Mouse (Mus musculus): ENCODE measurements around the gene 4933405L10Rik. TPM values are rescaled to one million over a fixed set of nuclear protein-coding genes. Genes with fewer than 3 reads are reported as not detected.

The 4933405L10Rik gene
- polyA plus RNA-seq, 1 experiment: 0.09 TPM

DNA sequence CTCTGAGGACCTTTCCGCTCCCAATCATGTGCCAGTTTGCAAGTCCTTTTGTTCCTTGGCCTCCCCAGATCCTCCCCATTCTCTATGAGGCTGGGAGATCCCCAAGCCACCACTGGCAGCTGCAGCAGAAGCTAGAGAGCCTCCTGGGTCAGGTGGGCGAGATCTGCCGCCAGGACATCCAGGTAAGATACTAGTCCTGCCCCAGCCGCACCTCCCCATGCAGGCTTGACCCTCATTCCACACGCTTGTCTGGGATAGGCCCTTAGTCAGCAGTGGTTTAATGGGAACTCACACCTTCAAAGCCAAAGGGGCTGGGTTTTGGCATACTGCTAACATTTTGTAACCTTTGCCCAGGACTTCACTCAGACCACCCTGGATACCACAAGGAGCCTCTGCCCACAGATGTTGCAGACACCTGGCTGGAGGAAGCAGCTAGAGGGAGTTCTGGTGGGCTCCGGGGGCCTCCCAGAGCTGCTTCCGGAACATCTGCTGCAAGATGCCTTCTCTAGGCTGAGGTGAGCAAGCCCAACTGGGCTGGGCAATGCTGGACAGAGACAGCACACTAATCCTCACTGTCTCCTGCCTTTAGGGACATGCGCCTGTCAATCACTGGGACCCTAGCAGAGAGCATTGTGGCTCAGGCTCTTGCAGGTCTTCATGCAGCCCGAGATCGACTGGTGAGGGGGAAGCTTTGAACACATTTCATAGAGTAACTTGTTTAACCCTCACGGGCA, 14.8 kb upstream of the 4933405L10Rik start:
- Histone ChIP-seq H3K79me3 (ENCODE audit: low read depth) (no peaks in the 10 kb centered on the region), H3K36me3 (ENCODE audit: control insufficient read depth, insufficient read depth) (no peaks in the 10 kb centered on the region), H3K79me2 (ENCODE audit: control insufficient read depth, insufficient read depth) (no peaks in the 10 kb centered on the region), H3K27me3 (ENCODE audit: control insufficient read depth, insufficient read depth, insufficient read length) (no peaks in the 10 kb centered on the region), H3ac (ENCODE audit: control insufficient read depth, insufficient read length, low read depth) (no peak overlapping the region), H3K4me3 (ENCODE audit: insufficient read depth, poor library complexity, severe bottlenecking) (no peak overlapping the region)
- TF ChIP-seq MAX (IDR thresholded peaks at IDR 0.05): no peak
- no peak for TF ChIP-seq CEBPB (IDR thresholded peaks at IDR 0.05; ENCODE audit: low read depth)
- no peak for TF ChIP-seq USF1 (IDR thresholded peaks at IDR 0.05; ENCODE audit: low read depth)
- no peak for TF ChIP-seq FOSL1 (IDR thresholded peaks at IDR 0.05; ENCODE audit: insufficient read depth, low read length, poor library complexity, severe bottlenecking)
- no peak for TF ChIP-seq CTCF (IDR thresholded peaks at IDR 0.05; ENCODE audit: control insufficient read depth, insufficient read depth, insufficient read length)
- no peak for TF ChIP-seq MYOG (IDR thresholded peaks at IDR 0.05; ENCODE audit: control insufficient read depth, extremely low read depth, insufficient read length)
- TF ChIP-seq MYOD1 (IDR thresholded peaks at IDR 0.05; ENCODE audit: control insufficient read depth, insufficient read length, low read depth): no peak

DNA sequence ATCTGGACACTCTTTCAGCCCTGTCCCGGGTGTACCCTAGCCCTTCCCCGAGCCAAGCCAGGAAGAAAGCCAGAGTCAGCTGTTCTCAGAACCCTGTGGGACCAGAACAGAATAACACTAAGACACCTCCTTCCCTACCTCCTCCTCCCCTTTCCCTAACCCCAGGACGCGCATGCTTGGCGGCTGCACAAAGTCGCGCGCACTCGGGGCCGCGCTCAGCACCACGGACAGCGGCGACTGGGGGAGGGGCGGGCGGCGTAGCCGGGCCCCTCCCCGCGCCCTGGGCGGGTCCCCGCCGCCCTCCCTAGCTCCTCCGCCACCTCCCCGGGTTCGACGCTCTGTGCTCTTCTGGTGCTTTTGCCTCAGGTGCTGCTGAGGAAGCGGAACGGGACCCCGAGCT, 13.8 kb upstream of the 4933405L10Rik start:
- no peak overlapping the region for H3ac ChIP-seq (ENCODE audit: control insufficient read depth, insufficient read length, low read depth)
- no peak for TF ChIP-seq CTCF (IDR thresholded peaks at IDR 0.05; ENCODE audit: control insufficient read depth, insufficient read depth, insufficient read length)
- no peaks in the 10 kb centered on the region for H3K27me3 ChIP-seq (ENCODE audit: control insufficient read depth, insufficient read depth, insufficient read length)
- H3K4me3 ChIP-seq (ENCODE audit: insufficient read depth, poor library complexity, severe bottlenecking): no peak overlapping the region
- H3K79me3 ChIP-seq (ENCODE audit: low read depth): no peaks in the 10 kb centered on the region
- H3K79me2 ChIP-seq (ENCODE audit: control insufficient read depth, insufficient read depth): no peaks in the 10 kb centered on the region
- peaks cover 7% of the 10 kb centered on the region for H3K36me3 ChIP-seq (ENCODE audit: control insufficient read depth, insufficient read depth)

DNA sequence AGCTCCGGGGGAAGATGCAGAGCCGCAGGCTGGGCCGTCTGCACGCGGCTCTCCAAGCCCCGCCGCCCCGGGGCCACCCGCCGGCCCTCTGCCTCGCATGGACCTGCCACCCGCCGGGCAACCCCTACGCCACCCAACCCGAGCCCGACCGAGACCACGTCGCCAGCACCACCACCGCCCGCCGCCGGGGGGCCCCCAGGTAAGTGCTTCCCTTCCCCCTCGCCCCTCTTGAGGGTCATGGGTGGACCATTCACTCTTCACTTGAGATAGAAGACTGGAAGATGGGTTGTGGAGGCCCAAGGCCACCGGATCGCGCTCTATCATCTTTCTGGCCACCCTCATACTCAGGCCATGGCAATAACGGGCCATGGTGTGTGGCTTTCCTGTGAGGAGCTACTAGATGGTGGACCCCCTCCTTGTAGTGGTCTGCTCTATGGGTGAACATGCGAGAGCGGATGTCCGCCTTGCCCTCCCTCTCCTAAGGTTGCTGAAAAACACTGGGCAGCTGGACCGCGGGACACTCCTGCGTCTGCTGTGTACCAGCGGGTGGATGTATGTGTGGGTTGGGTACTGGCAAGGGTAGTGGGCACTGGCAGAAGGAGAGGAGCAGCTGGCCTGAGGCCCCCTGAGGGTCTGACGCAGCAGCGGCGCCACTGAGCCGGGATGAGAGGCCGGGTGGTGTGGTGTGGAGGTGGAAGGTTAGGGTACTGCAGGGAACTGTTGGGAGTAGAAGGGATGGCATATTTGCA, 13.2 kb upstream of the 4933405L10Rik start:
- H3K4me3 ChIP-seq (ENCODE audit: insufficient read depth, poor library complexity, severe bottlenecking): no peak overlapping the region
- no peaks in the 10 kb centered on the region for H3K27me3 ChIP-seq (ENCODE audit: control insufficient read depth, insufficient read depth, insufficient read length)
- no peaks in the 10 kb centered on the region for H3K79me2 ChIP-seq (ENCODE audit: control insufficient read depth, insufficient read depth)
- no peaks in the 10 kb centered on the region for H3K79me3 ChIP-seq (ENCODE audit: low read depth)
- TF ChIP-seq CTCF (IDR thresholded peaks at IDR 0.05; ENCODE audit: control insufficient read depth, insufficient read depth, insufficient read length) (no peak), MYOD1 (IDR thresholded peaks at IDR 0.05; ENCODE audit: control insufficient read depth, insufficient read length, low read depth) (no peak), MAX (IDR thresholded peaks at IDR 0.05) (no peak), FOSL1 (IDR thresholded peaks at IDR 0.05; ENCODE audit: insufficient read depth, low read length, poor library complexity, severe bottlenecking) (no peak), USF1 (IDR thresholded peaks at IDR 0.05; ENCODE audit: low read depth) (no peak), CEBPB (IDR thresholded peaks at IDR 0.05; ENCODE audit: low read depth) (no peak), MYOG (IDR thresholded peaks at IDR 0.05; ENCODE audit: control insufficient read depth, extremely low read depth, insufficient read length) (no peak)
- no peak overlapping the region for H3ac ChIP-seq (ENCODE audit: control insufficient read depth, insufficient read length, low read depth)
- H3K36me3 ChIP-seq (ENCODE audit: control insufficient read depth, insufficient read depth): peaks cover 8% of the 10 kb centered on the region

DNA sequence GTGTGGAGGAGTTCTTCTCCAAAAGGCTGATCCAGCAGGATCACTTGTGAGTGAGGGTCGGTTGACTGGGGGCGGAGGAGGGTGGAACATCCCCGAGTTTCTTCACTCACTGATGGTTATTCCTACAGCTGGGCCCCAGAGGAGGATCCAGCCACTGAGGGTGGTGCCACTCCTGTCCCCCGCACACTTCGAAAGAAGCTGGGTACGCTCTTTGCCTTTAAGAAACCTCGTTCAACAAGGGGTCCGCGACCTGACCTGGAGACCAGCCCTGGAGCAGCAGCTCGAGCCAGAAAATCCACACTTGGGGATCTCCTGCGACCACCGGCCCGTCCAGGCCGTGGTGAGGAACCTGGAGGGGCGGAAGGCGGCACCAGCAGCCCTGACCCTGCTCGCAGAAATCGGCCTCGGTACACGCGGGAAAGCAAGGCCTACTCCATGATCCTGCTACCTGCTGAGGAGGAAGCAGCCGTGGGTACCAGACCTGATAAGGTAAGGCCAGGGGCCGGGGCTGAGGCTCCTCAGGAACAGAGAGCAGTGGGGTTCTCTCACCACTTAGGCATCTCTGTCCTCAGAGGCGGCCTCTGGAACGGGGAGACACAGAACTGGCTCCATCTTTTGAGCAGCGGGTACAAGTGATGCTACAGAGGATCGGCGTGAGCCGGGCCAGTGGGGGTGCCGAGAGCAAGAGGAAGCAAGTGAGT, 12.2 kb upstream of the 4933405L10Rik start:
- H3K27me3 ChIP-seq (ENCODE audit: control insufficient read depth, insufficient read depth, insufficient read length): no peaks in the 10 kb centered on the region
- no peak overlapping the region for H3K4me3 ChIP-seq (ENCODE audit: insufficient read depth, poor library complexity, severe bottlenecking)
- peaks cover 8% of the 10 kb centered on the region for H3K36me3 ChIP-seq (ENCODE audit: control insufficient read depth, insufficient read depth)
- H3K79me3 ChIP-seq (ENCODE audit: low read depth): peaks cover 2% of the 10 kb centered on the region
- no peak overlapping the region for H3ac ChIP-seq (ENCODE audit: control insufficient read depth, insufficient read length, low read depth)
- TF ChIP-seq MAX (IDR thresholded peaks at IDR 0.05): no peak
- TF ChIP-seq MYOD1 (IDR thresholded peaks at IDR 0.05; ENCODE audit: control insufficient read depth, insufficient read length, low read depth): no peak
- TF ChIP-seq FOSL1 (IDR thresholded peaks at IDR 0.05; ENCODE audit: insufficient read depth, low read length, poor library complexity, severe bottlenecking): no peak
- no peak for TF ChIP-seq USF1 (IDR thresholded peaks at IDR 0.05; ENCODE audit: low read depth)
- TF ChIP-seq MYOG (IDR thresholded peaks at IDR 0.05; ENCODE audit: control insufficient read depth, extremely low read depth, insufficient read length): no peak
- TF ChIP-seq CTCF (IDR thresholded peaks at IDR 0.05; ENCODE audit: control insufficient read depth, insufficient read depth, insufficient read length): no peak
- TF ChIP-seq CEBPB (IDR thresholded peaks at IDR 0.05; ENCODE audit: low read depth): no peak
- H3K79me2 ChIP-seq (ENCODE audit: control insufficient read depth, insufficient read depth): peaks cover 4% of the 10 kb centered on the region

DNA sequence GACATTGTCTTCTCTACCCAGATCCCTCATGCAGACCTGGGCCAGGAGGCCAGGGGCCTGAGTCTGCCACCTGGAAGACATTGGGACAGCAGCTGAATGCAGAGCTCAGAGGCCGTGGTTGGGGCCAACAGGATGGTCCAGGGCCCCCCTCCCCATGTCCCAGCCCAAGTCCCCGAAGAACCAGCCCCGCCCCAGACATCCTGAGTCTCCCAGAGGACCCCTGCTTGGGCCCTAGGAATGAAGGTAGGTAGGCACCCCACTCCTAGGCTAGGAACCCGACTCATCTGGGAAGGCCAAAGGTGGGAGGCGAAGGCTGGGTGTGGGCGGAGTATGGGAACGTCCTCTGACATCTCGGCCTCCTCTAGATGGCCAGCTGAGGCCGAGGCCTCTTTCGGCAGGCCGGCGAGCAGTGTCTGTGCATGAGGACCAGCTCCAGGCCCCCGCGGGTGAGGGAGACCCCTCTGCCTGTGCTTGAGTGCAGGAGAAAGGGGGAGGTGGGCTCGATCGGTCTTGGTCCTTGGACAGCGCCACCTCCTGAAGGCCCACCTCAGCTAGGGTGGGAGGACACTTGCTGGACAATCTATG, 10.2 kb upstream of the 4933405L10Rik start:
- no peak overlapping the region for H3ac ChIP-seq (ENCODE audit: control insufficient read depth, insufficient read length, low read depth)
- no peaks in the 10 kb centered on the region for H3K27me3 ChIP-seq (ENCODE audit: control insufficient read depth, insufficient read depth, insufficient read length)
- H3K79me2 ChIP-seq (ENCODE audit: control insufficient read depth, insufficient read depth): peaks cover 8% of the 10 kb centered on the region
- peaks cover 2% of the 10 kb centered on the region for H3K79me3 ChIP-seq (ENCODE audit: low read depth)
- TF ChIP-seq USF1 (IDR thresholded peaks at IDR 0.05; ENCODE audit: low read depth) (no peak), MYOD1 (IDR thresholded peaks at IDR 0.05; ENCODE audit: control insufficient read depth, insufficient read length, low read depth) (no peak), FOSL1 (IDR thresholded peaks at IDR 0.05; ENCODE audit: insufficient read depth, low read length, poor library complexity, severe bottlenecking) (no peak)
- H3K36me3 ChIP-seq (ENCODE audit: control insufficient read depth, insufficient read depth): peaks cover 8% of the 10 kb centered on the region
- no peak overlapping the region for H3K4me3 ChIP-seq (ENCODE audit: insufficient read depth, poor library complexity, severe bottlenecking)
